Mouse (Mus musculus) cerebellum, adult 2 months (tissue): ENCODE results near the gene Arhgap10.

ENCODE experiments used
- CTCF ChIP-seq: fragments of 200-500 bp; IDR thresholded peaks from 2 replicates; pipeline ENCODE4 v1.5.1; 2011; ENCODE audit warnings: low read depth, mild to moderate bottlenecking, control low read depth, low read length, moderate library complexity, borderline replicate concordance; ENCODE audit not compliant: insufficient read depth
- POLR2A ChIP-seq: fragments of 200-500 bp; IDR thresholded peaks from 2 replicates; pipeline ENCODE4 v1.6.1; 2011; ENCODE audit warnings: low read length, control low read depth, borderline replicate concordance; ENCODE audit not compliant: insufficient read depth

GRCm38 (mm10) chr8:77311762-77312161, 206.0 kb downstream of the Arhgap10 start:
- TF ChIP-seq POLR2A (no peak), CTCF (no peak)
